Mouse (Mus musculus) spleen, adult 18-20 months (tissue): ENCODE measurements around the gene Ctnnd2.
"Not testable (repeated sequence)": the region's sequence is repeated elsewhere in the genome, so short reads cannot be mapped to it uniquely, and the experiment has no call there.

Experiments
- DNase-seq, 2 experiments: peaks; one replicate each; pipeline ENCODE4 v3.0.0; 2022; ENCODE audit warnings: mixed read lengths in 2 of 2

Ctnnd2 gene

DNA sequence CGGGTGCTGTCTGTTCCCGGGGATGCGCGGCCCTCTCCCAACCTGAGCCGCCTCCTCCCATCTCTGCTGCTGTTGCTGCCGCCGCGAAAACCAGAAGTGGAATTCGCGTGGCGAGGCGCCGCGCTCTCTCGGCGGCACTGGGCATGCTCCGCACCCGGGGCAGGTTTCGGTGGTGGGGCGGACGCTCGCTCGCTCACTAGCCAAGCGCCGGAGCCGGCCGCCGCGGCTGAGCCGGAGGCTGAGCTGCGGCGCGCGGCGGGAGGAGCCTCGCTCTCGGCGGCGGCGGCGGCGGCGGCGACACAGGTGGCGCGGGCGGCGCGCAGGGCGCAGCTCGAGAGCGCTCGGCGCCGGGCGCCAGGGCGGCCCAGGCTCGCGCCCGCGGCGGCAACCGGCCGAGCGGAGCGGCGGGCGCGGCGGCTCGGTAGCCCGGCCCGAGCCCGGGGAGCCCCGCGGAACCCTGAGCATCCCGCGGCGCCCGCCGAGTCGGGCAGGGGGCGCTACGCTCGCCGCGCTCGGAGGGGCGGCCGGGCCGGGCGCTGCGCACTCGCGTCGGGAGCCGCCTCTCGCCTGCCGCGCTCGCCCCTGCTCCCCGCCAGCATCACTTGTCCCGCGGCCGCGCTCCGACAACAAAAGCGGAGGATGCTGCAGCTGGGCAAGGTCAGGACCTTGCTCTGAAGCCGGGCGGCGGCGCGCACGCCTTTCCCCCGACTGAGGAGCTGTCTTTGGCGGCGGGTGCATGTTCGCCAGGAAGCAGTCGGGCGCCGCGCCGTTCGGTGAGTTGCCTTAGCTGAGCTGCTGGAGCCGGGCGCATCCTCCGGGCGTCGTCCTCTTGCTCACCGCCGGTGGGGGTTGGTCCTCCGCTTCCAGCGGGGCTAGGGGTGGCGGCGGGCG is at the start of gene Ctnnd2:
Gene Ctnnd2 (plus strand): TSS at position 203 of the 891 bp plus-strand sequence.
- DNase-seq, result no peak

DNA sequence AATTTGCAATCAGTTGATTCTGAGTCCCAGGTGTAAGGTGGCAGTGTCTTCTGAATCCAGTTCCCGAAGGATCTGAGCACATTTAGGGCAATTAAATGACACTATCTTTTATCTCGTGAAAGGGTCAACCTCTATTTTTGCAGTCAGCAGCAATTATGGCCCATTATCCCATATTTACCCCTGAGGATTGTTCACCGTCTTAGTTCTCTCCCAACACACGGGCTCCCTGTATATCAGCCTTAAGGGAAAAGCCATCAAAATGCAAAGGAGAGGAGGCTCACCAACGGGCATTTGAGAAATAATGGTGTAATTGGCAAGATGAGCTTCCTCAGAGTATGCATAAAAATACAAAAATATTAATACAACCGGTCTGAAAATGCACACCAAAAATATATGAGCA is 41.7 kb upstream of the Ctnnd2 start:
- no peak for DNase-seq

DNA sequence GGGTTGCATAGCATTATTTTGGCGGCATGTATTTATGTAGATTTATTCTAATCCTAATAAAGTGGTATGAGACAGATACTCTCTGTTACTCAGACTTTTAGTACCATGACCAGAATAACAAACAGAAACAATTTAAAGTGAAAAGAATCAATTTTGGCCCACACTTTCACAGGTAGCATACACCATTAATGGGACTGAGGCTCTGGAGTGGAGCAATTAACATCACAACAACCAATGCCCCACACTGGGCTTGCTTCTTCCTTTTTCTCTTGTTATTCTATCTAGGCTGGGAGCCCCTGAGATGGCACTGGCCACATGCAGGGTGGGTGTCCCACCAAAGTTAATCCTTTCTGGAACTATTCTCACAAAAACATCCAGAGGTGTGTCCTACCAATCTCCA is 32.8 kb upstream of the Ctnnd2 start:
- not testable (repeated sequence) for DNase-seq

DNA sequence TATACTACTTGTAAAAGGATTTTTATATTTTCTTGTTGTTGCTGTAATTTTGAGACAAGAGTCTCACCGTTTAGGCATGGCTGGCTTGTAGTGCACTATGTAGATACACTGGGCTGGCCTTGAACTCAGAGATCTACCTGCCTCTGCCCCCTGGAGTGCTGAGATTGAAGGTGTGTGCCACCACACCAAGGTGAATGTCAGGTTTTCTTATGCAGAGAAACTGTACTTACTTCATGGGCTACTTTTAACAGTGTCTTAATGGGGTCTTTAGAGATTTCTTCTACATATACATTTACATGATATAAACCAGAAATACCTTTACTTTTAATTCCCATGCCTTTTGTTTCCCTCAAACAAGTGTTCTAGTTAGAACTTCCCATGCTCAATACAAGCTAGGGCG is 27.0 kb upstream of the Ctnnd2 start:
- no peak for DNase-seq

DNA sequence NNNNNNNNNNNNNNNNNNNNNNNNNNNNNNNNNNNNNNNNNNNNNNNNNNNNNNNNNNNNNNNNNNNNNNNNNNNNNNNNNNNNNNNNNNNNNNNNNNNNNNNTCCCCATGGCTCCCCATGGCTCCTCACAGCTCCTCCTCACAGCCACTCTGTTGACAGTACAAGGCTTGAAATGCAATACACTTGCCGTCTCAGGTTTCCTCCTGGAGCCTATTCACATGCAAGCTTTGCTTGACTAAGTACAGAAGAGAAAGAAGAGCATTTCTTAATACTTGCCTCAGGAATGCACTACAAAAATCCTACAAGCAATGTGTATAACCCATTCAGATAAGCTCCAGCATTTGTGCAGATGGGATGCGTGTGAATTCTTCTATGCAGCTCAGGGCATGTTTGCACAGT is 20.2 kb upstream of the Ctnnd2 start:
- DNase-seq, result no peak

DNA sequence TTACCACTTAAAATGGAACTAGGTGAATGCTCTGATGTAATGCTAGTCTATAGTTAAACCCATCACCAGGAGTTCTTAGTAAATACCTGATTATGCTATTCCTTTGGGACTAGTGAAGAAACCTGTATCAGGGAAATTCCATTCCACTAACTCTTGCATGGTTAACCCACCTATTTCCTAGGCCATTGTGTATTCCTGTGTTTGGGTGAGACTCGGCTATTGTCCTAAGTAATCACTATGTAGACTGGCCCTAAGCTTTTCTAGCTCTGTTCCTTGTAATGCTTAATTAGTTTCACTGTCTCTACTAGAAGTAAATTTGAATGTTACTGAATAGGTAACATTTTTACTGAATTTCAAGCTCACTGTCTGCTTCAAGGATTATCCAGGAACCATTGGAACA is 14.4 kb upstream of the Ctnnd2 start:
- DNase-seq, result no peak

DNA sequence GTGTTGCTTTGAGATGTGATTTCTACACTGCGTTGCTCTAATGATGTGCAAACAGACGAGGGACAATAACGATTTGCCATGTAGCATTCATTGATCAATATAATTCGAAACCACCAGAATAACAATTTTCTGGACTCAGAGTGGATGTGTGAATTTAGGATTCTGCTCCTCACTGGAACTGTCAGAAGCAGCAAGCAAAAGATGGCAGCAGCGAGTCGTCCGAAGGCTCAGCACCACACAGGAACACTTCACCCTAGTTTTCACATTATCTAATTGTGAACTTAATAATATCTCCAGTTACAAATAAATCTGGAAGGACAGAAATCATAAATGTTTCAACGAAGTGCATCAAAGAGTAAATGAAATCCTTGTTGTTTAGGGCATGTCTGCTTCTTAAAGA is 2.4 kb upstream of the Ctnnd2 start:
- DNase-seq, result no peak

DNA sequence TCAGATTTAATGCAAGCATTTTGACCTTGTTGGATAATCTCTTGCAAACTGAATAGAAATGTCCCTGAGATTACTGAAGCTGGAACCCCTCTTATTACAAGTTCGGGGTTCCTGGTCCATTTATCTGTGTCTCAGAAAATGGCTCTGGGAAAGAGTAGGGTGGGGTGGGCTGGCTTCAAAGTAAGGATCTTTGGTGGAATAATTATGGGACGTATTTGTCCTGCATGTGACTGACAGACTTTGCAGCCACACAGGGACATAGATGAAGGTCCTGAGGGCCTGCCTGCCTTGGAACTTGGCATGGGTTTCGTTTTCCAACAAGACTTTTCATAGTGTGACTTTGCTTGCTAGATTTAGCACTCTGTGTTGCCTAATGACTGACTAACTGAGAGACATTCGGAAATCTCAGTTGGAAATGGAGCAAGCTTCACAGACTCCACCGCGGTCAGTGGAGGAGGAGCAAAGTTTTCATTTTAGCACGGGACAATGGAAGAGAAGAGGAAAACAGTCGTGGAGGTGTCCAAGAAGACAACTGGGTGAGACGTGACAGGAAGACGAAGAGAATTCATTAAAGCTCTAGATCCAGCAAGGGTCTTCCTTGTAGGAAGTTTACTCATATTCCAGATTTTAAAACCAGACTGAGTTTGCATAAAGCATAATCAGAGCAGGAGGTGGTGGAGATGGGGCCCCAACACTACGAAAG is 749 bp upstream of the Ctnnd2 start:
- no peak for DNase-seq

DNA sequence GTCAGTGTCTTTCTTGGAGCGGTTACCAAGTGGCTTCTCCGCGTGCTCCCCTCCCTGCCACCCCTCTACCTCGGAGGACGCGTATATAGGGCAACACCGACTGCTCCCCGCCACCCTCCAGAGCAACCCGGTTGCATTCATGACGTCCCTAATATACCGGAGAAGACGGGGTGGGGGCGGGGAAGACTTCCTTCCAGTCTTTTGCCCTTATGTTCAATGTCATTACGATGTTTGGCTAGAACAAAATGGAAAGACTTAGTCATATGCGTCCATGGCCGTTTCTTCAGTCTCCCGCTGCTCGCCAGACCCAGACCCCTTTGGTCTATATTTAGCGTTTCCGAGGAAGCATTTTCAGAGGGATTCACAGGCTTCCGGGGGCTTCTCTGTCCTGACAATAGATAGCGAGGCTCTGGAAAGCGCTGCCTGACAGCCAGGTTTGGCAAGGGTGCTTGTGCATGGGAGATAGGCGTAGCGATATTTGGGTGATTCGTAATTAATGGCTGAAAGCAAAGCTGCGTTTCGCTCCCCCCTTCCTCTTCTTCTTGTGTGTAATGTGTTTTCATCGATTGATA is 1.1 kb downstream of the Ctnnd2 start:
- DNase-seq, result no peak

DNA sequence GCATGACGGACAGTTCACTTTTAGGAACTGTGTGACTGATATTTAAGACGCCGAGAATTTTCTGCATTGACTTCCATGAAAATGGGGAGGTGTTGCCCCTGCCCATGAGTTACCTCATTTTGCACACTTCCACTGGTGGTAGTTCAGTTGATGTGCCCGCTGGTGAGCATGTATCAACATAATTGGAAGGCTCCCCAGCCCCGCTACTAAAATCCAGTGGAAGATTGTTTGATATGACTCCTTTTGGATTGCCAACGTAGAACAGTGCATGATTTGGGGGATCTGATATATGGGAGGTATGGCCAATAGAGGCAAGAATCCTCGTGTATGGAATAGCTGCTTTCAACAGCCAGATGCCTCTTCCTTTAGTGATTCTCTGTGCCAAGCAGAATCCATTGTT is 1.9 kb downstream of the Ctnnd2 start:
- DNase-seq, result no peak

DNA sequence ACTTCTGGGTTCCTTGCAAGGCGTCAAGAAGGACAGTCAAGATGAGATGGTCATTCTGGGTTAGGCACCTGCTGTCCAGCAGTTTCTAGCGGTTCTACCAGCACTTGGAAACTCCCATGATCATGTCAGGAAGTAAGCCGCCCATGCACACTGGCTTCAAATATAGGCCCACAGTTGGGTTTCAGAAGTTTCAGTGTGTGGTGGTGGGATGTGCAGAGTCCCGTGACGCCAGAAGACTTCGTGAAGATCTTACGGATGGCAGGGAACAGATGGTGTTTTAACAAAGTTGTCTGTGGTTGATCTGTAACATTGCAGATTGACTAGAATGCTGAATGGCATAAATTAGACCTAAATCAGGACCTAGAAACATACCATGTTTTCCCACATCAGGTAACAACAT is 11.6 kb downstream of the Ctnnd2 start:
- no peak for DNase-seq

DNA sequence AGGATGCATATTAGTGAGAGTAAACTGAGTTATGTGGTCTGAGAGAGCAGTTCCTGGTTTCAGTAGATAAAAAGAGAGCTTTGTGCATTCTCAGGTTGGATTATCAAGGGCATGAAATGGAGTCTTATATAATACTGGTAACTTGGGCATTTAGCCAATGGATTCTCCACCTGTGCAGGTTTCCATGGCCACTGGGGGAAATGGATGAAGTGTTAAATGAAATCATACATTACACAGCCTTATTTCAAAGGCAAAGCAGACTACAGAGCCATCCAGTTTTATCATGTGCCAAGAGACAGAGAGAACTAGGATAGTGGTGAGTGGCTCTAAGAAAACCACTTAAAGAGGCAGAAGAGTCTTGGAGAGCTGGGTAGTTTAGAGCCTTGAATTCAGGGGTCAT is 18.5 kb downstream of the Ctnnd2 start:
- DNase-seq, result no peak

DNA sequence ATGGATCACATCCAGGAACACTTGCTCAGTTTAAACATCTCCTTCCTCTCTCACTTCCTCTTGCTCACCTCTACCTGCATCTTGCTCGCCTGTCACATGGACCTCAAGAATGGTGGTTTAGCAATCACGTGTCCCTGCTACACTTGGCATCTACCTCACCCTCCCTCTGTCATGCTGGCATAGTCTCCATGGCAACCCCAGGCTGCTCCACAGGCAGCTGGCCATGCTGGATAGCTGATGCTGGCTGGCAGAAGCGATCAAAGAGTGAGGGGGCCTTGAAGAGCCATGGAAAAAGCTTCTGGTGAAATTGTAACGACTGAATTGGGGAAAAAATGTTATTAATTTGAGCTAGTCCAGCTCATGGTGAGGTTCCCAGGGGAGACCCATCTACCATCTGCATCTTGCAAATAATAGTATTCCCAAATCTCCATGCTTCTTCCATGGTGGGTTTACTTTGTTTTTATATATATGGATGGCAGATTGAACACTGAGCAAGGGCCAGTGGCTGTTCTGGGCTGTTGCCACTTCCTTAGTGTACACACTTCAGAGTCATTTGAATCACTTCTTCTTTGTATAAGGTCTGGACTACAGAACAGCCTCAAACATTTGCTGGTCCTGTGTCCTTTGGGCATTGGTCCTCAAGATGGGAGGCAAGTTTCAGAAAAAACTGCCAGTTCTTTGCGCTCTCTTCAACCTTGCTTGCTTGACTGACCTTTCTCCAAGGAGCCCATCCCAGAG is 19.7 kb downstream of the Ctnnd2 start:
- DNase-seq, result no peak

DNA sequence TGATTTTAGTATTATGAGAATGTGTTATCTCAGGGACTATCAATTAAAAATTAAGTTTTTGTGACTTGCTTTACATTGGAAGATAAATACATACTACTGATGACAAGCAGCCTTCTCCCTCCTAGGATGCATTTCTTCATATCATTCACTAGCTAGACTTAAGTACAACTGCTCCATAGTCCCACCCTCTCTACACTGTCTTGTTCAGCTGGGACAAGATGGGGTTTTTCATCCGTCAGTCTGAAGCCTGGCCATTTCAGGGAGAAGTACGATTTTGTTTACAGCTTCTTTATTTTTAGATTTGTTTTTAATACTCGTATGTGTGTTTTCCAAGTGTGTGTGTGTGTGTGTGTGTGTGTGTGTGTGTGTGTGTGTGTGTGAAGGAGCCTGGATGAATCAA is 26.0 kb downstream of the Ctnnd2 start:
- no peak for DNase-seq

DNA sequence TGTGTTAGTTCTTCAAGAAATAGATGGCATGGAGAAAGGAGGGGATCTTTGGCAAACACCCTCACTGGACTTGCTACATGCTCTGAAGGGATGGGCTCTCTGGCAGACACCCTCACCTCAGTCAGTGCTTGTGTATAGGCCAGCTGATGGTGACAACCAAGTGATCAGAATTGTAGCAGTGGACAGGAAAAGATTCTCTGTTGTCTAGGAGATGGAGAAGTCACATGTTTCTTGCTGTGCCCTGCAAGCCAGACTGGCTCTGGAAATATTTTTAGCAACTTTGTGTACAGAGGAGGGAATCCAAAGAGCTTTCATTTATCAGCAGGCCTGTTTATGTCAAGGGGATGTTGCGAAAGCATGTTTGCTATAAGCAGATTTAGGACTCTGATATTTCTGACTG is 27.4 kb downstream of the Ctnnd2 start:
- no peak for DNase-seq

DNA sequence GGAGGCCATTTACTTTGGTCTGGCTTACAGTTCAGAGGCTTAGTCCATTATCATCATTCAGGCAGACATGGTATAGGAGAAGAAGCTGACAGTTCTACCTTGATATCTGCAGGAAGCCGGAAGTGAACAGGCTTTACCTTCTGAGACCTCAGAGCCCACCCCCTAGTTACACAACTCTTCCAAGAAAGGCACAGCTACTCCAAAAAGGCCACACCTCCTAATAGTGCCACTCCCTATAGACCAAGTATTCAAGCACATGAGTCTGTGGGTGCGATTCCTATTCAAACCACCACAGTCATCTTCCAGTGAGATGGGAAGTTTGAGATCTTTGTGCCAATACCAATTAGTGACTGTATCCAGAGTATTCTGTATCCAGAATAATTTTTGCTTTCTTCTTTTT is 28.8 kb downstream of the Ctnnd2 start:
- no peak for DNase-seq

DNA sequence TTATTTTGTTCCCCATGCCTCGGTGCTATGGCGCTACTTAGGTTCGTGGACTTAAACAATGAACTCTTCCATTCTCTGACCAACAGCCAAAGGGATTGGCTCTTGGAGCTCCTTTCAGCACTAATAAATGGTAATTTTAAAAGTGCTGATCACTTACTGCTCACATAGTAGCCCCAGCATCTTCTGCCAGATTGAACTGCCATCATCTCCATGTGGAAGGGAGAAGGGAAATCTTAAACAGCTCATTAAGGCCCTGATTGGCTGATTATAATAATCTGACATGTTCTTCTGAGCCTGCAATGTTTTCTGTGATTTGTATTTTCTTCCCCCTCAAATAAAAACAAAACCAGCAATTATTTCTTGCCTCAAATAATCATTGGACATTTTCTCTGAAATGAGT is 29.2 kb downstream of the Ctnnd2 start:
- no peak for DNase-seq

DNA sequence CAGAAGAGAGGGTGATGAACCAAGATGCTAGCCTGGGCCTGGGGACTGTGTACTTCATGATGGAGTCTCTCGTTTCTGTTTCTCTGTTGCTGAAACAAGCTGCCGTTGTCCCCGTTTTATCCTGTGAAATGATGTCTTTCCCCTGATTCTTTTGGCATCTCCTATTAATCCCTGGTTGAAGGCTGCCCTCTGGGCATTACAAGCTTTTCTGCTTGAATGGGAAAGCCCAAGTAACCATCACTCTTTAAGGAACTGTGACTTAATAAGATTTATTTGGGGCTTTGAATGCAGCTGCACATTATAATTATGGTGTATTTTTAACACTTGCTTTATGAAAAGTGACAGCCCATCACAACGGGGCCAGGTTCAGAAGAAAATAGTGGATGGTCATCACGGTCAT is 40.4 kb downstream of the Ctnnd2 start:
- no peak for DNase-seq

DNA sequence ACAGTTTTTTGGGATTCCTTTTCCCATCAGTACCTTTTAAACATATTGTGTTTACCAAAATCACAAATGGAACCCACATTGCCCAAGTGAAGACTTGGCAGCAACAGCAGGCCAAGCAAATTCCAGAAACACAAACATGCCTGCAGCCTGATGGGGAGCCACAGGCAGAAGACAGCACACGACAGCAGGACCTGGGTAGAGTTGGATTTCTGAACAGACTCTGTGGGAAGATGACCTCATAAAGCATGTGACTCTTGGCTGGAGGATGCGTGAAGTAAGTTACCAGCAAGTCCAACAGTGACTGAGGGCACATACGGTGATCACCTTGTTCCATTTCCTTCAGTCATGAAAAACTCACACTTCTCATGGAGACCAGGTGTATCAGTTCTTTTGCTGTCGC is 43.5 kb downstream of the Ctnnd2 start:
- DNase-seq, result no peak

DNA sequence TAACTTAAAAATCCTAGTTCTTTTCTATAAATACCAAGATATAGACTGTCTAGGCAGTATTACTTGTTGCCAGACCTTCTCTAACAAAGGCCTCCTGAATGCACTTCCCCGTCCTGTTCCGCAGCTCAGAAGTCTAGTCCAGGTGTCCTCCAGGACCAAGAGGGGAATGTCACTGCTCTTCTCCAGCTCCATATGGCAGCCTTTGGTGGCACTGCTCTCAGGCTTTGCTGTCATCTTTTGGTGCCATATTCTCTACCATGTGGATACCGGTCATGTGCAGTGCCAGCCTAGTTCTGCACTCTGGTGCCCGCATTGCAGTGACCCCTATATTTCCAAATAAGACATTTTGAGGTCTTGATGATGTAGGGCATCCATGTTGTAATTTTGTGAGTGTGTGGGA is 56.7 kb downstream of the Ctnnd2 start:
- DNase-seq, result no peak

DNA sequence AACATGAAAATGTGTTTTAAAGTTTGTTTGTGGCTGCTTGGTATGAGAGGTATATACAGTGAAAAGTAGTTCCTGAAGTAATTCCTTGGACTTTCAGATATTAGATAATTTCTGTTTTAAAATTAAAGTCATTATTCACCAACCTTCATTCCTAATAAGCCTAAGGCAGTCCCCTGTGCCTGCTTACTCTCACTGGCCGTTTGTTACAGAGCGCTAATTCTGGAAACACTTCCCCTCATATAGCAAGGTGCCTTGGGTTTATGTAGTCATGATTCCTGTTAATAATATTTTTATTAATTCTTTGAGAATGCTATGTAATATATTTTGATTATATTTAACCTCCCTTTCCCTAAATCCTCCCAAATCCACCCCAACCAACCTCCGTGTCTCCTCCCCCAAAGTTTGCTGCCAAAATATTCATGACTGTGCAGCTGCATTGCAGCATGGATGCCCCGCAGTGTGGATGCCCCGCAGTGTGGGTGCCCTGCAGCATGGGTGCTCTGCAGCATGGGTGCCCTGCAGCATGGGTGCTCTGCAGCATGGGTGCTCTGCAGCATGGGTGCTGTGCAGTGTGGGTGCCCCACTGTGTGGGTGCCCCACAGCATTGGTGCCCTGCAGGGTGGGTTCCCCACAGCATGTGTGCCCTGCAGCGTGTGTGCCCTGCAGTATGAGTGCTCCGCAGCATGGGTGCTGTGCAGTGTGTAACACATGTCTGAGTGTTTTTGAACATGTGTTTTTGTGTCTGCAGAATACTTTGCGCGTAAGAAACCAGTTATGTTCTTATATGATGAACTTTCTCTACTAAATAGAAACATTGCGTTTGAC is 63.0 kb downstream of the Ctnnd2 start:
- DNase-seq, result no peak

DNA sequence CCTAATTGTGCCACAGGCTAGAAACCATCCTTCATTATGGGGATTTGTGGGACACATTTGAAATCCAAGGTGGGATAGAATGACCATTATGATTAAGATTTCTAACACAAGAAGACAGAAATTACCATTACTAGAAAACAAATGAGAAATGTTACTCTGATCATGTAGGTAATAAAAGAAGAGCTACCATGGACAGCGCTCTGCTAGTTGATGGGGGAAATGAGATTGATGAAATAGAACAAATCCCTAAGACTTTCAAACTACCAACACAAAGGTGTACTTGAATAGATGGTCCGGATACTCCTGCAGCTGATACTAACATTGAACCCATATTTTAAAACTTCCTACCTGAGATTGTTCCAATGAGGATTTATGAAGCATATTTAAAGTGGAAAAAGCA is 68.5 kb downstream of the Ctnnd2 start:
- no peak for DNase-seq
